Mouse (Mus musculus): ENCODE results near the gene Syne3.

DNA sequence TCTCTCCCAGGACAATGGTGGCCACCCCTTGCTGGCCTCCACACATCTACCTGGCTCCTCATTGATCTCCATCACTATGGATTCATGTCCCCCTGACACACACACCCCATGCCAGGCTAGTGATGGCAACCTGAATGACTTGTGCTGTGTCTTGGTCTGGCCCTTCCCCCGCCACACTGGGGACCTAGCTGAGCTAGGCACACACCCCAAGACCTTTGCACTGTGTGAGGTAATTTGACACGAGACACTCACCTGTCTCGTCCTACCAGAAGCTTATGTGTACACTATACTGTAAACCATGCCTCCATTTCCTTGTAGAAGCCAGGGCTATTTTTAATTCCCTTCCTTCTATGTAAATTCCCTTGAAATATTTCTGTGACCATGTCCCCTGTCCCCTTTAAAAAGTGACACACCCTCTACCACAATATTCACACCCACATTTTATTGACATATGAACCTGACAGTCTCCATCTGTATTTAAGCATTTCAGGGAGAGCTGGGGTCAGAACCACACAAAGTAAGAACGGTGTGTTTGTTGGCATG lies 128.0 kb downstream of the Syne3 start:
- TF ChIP-seq CTCF (IDR thresholded peaks at IDR 0.05; ENCODE audit: control insufficient read depth, insufficient read depth, low read length): no peak
- TF ChIP-seq POLR2A (IDR thresholded peaks at IDR 0.05; ENCODE audit: borderline replicate concordance, control insufficient read depth, low read depth, low read length): no peak
